Mouse (Mus musculus): ENCODE results near the gene Prkar2b.
"Not testable (repeated sequence)": the region's sequence is repeated elsewhere in the genome, so short reads cannot be mapped to it uniquely, and the experiment has no call there.

Gene Prkar2b

GRCm38 (mm10) chr12:32009985-32010369, 51.1 kb downstream of the Prkar2b start:
- not testable (repeated sequence) for DNase-seq (ENCODE audit: low spot score in 2 of 2)

GRCm38 (mm10) chr12:32009267-32009984, 51.7 kb downstream of the Prkar2b start:
- DNase-seq (ENCODE audit: low spot score in 2 of 2): no peak

DNA sequence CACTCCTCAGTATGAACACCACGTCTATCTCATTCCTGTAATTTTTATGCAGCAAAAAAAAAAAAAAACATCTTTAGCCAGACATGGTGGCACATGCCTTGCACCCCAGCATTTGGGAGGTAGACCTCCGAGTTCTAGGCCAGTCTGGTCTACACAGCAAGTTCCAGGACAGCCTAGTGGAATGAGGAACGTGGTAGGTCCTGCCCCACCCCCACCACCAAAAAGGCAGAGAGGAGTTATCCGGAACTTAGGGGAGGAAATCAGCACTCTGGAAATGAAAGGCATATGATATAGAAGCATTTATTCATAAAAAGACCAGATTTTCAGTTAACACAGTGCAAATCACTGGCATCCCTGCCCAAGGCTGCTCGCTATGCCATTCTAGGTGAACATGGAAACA, 52.4 kb downstream of the Prkar2b start:
- DNase-seq (ENCODE audit: low spot score in 2 of 2): no peak

GRCm38 (mm10) chr12:32007646-32008045, 53.5 kb downstream of the Prkar2b start:
- DNase-seq (ENCODE audit: low spot score in 2 of 2): no peak

- DNase-seq (ENCODE audit: low spot score in 2 of 2): no peak
These were observed 54.1 kb downstream of the Prkar2b start for GRCm38 (mm10) chr12:32007040-32007439.

GRCm38 (mm10) chr12:32006391-32006929, 54.6 kb downstream of the Prkar2b start:
- DNase-seq (ENCODE audit: low spot score in 2 of 2): no peak

DNA sequence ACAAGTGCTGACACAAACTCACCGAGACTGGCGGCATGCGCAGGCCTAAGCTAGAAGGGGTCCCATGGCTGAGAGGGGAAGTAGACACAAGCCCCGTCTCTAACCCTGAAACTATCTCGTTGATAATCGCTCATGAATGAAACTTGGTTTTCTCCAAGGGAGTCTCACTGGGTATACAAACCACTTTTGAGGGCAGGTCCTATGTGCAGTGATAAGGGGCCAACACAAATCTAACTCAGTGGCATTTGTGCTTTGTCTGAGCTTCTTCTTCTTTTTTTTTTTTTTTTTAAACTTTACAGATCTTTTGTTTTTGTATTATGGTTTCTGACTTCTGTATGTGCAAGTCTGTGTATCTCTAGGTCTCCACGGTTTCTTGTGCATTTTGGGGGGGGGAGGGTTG, 60.6 kb downstream of the Prkar2b start:
- no peak for DNase-seq (ENCODE audit: low spot score in 2 of 2)

GRCm38 (mm10) chr12:31998706-31999105, 62.4 kb downstream of the Prkar2b start:
- DNase-seq (ENCODE audit: low spot score in 2 of 2): no peak

- no peak for DNase-seq (ENCODE audit: low spot score in 2 of 2)
These were observed 63.7 kb downstream of the Prkar2b start for GRCm38 (mm10) chr12:31997328-31997878.

DNA sequence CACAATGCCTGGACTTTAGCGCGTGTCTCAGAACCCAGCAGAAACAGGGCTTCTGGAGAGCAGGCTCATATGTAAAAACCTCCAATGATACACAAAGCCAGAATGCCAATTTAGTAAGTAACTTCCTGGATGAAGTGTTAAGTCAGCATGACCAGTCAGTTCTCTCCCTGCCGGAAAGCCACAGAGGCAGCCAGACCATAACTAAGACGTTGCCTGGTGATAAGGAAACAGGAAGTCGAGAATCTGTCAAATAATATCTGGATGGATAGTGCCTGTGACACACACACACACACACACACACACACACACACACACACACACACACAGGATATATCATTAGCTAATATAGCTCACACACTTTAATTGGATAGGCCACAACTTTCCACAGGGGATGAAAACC, 64.2 kb downstream of the Prkar2b start:
- DNase-seq (ENCODE audit: low spot score in 2 of 2): no peak

- no peak for DNase-seq (ENCODE audit: low spot score in 2 of 2)
These were observed 70.5 kb downstream of the Prkar2b start for GRCm38 (mm10) chr12:31990575-31990974.

GRCm38 (mm10) chr12:31989726-31990125, 71.4 kb downstream of the Prkar2b start:
- no peak for DNase-seq (ENCODE audit: low spot score in 2 of 2)

DNA sequence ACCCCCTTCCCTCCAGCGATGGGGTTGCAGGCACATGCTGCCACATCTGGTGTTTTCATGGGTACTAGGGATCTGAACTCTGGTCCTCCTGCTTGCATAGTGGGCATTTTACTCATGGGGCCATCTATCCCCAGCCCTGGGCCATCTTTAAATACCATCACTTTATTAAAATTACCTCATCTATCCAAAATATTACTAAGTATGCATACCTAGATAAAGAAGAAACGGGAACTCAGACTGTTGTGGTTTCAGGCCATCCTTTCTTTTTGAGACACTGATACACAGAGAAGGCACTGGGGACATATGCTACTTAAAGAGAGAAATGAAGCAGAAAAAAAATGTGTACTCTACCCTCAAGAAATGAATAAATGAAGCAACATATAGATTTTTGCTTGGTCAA, 74.6 kb downstream of the Prkar2b start:
- DNase-seq (ENCODE audit: low spot score in 2 of 2): no peak

- no peak for DNase-seq (ENCODE audit: low spot score in 2 of 2)
These were observed 75.4 kb downstream of the Prkar2b start for GRCm38 (mm10) chr12:31985738-31986137.

GRCm38 (mm10) chr12:31984664-31985063, 76.4 kb downstream of the Prkar2b start:
- no peak for DNase-seq (ENCODE audit: low spot score in 2 of 2)

DNA sequence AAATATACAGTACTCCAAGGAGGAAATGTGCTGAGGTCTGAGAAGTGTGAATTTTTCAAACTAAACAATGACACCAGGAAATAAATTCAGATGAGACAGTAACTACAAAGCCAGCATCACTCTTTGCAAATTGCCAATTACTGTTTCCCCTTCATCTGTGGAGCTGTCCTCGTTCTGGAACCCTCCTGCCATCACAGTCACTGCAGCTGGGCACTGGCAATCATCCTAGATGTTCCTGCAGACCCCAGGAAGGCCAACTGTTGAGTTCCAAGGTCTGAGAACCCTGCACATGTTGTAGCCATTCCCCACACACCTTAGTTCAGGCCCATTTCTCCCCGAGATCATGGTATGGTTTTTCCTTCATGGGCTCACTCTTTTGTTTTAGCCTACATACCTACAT, 76.9 kb downstream of the Prkar2b start:
- no peak for DNase-seq (ENCODE audit: low spot score in 2 of 2)

DNA sequence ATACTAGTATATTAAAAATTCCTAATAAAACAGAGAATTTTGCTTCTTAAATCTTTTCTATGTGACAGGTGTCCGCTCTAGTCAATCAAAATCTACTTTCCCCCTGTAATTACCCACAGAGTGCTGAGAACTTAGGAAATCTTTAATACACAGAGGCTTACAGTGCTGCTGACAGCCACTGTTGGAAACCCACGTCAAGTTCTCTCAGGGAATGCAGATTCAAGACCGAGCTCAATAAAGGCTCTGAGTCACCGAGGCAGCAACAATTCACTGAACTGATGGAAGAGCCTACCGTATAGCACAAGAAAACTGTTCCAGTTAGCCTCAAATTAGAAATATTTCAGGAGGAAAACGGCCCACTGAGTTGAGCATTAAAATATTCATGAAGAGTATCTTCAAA, 77.3 kb downstream of the Prkar2b start:
- DNase-seq (ENCODE audit: low spot score in 2 of 2): no peak

GRCm38 (mm10) chr12:31983238-31983637, 77.9 kb downstream of the Prkar2b start:
- DNase-seq (ENCODE audit: low spot score in 2 of 2): no peak

- no peak for DNase-seq (ENCODE audit: low spot score in 2 of 2)
These were observed 83.4 kb downstream of the Prkar2b start for GRCm38 (mm10) chr12:31977613-31978195.

DNA sequence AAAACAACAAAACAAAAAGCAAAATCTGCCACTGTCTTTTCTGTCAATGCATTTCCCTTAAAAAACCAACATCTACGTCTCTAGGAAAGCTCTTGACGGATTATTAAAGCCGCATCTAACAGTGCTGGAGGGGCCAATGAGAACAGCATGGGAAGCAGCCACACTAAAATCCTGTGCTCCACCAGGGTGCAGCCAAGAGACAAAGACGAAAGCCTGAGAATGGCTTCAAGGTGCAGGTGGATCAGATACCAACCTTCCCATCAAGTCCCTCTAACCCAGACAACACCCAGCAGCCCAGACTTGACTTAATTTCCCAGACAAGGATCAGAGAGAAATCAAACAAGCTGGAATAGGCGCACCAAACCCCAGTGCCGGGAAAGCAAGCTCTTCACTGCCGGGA, 84.6 kb downstream of the Prkar2b start:
- peak; percentile 9 to 60 for DNase-seq (ENCODE audit: low spot score in 2 of 2)

DNA sequence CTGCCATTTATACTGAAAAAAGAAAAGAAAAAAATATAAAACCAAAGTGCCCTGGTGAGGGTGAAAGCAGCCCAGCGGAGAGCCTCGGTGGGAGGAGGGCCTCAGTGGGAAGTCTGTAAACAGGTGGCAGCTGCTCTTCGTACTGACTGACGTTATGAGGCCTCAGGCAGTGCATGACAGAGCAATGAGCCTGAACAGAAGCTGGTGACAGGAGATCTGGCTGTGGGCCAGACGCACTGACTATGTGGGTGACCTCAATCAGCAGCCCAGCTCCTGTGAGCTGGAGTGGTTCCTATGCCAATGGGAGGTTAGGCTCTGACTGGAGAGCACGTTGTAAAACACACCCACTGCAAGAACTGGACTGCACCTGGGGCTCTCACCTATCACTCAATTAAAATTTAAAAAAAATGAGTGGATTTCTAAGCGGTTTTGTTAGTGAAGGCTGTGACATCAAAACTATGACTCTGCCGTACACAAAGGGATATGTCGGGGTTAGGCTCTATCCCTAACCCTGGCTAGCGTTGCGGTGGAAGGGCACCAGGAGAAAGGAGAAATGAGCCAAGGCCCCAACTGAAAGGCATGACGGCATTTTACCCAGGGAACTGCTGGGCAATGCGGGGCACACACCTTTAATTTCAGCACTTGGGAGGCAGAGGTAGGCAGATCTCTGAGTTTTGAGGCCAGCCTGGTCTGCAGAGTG, 87.5 kb downstream of the Prkar2b start:
- DNase-seq (ENCODE audit: low spot score in 2 of 2): peak; percentile 60 to 66

DNA sequence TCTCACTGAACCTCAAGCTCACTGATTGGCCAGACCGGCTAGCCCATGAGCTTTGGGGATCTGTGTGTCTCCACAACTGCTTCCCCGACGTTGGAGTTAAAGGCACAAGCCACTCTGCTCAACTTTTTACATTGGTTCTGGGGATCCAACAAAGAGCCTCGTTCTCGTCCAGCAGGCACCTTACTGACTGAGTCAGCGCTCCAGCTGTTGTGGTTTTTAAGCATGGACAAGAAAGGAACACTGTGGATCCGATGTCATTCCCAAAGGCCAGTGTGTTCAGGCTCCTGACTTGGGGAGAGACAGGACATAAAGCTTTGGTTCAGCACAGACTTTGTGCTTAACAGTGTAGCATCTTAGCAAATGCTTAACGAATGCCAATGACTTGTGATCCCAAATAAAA, 89.5 kb downstream of the Prkar2b start:
- no peak for DNase-seq (ENCODE audit: low spot score in 2 of 2)

Data from thymus, postnatal 10 days (tissue).